Mouse (Mus musculus) left cerebral cortex, adult 2 months (tissue): ENCODE measurements at regions not wholly inside any gene's neighbourhood (a gene's known extent, or its start where the extent isn't known, plus 50 kb on each side); places are given as distances from the start of the nearest gene placed in this dataset.

Source experiments
- DNase-seq, 2 experiments: peaks; one replicate each; pipeline ENCODE4 v3.0.0; 2021 to 2022; ENCODE audit warnings: low spot score in 2 of 2, mixed read lengths in 1 of 2; ENCODE audit errors: extremely low spot score in 1 of 2
- H3K27ac ChIP-seq: fragments of 200-600 bp; 2 replicates; pipeline ENCODE4 v1.8.1; 2022
- H3K4me3 ChIP-seq: fragments of 200-600 bp; 2 replicates; pipeline ENCODE4 v1.8.1; 2022
- CTCF ChIP-seq: fragments of 200-600 bp; IDR thresholded peaks from 2 replicates; pipeline ENCODE4 v1.8.1; 2022; ENCODE audit warnings: antibody characterized with exemption, mild to moderate bottlenecking, moderate library complexity
- intact Hi-C: fragments of 180-260 bp; cut with DNase I; formaldehyde crosslinking; loops from one replicate; pipeline ENCODE4 v1.15.1; 2025

- intact Hi-C loops: no loop called here
- H3K4me3 ChIP-seq: no peak overlapping the region
- no peak for TF ChIP-seq CTCF
- no peak for DNase-seq
- no peak overlapping the region for H3K27ac ChIP-seq
Observed at GRCm38 (mm10) chr6:58752496-58752895, 78.8 kb upstream of the Herc3 start.

GRCm38 (mm10) chr6:58756309-58757015 lies 74.8 kb upstream of the Herc3 start:
- no peak for DNase-seq
- intact Hi-C loops: no loop called here
- no peak overlapping the region for H3K27ac ChIP-seq
- H3K4me3 ChIP-seq: no peak overlapping the region
- no peak for TF ChIP-seq CTCF

- no peak for TF ChIP-seq CTCF
- Histone ChIP-seq H3K27ac (no peak overlapping the region), H3K4me3 (no peak overlapping the region)
- no peak for DNase-seq
- intact Hi-C loops: no loop called here
Observed at GRCm38 (mm10) chr6:58757339-58757738, 73.9 kb upstream of the Herc3 start.

GRCm38 (mm10) chr6:58770654-58771218 lies 60.5 kb upstream of the Herc3 start:
- DNase-seq: peak; percentile 44 to 67
- H3K4me3 ChIP-seq: no peak overlapping the region
- intact Hi-C loops: loop anchor here (1.0 to 2.0 kb wide), 2 partner anchors 168 to 224 kb away; no protein-coding TSS in a partner anchor
- peak; percentile 84 for TF ChIP-seq CTCF
- no peak overlapping the region for H3K27ac ChIP-seq

- H3K4me3 ChIP-seq: no peak overlapping the region
- no peak overlapping the region for H3K27ac ChIP-seq
- peak; percentile 84 for TF ChIP-seq CTCF
- DNase-seq: peak; percentile 18 to 38
- intact Hi-C loops: loop anchor here (1.0 kb wide), 1 partner anchor 408 kb away; no protein-coding TSS in a partner anchor
Observed at GRCm38 (mm10) chr6:58772014-58772413, 59.3 kb upstream of the Herc3 start.
